Mouse (Mus musculus) limb, embryonic 14.5 days (tissue): ENCODE measurements around the gene Ralgps2. TPM values are rescaled to one million over a fixed set of nuclear protein-coding genes. Genes with fewer than 3 reads are reported as not detected.

ENCODE experiments used
- ATAC-seq: fragments of 200-750 bp; cut with Nextera tagmentation; 2 replicates; pipeline ENCODE4 v1.8.0; 2017; ENCODE audit warnings: low read depth, moderate number of reproducible peaks, moderate TSS enrichment; ENCODE audit not compliant: low FRiP score
- DNase-seq: peaks from one replicate; pipeline ENCODE4 v3.0.0-alpha.2; 2015; ENCODE audit warnings: low spot score
- H3K27ac ChIP-seq: fragments of 300-500 bp; sonication (generic); replicated peaks from 2 replicates; pipeline ENCODE4 v1.5.1; 2014; ENCODE audit warnings: low read depth, mild to moderate bottlenecking, low read length, moderate library complexity, mixed read lengths
- H3K27me3 ChIP-seq: fragments of 300-500 bp; sonication (generic); 2 replicates; pipeline ENCODE4 v1.6.1; 2014; ENCODE audit warnings: low read length, mixed read lengths; ENCODE audit not compliant: control insufficient read depth, insufficient read depth
- H3K36me3 ChIP-seq: fragments of 300-500 bp; sonication (generic); 2 replicates; pipeline ENCODE4 v1.6.1; 2014; ENCODE audit warnings: mild to moderate bottlenecking, low read length, moderate library complexity, mixed read lengths; ENCODE audit not compliant: control insufficient read depth, insufficient read depth
- H3K4me1 ChIP-seq: fragments of 300-500 bp; sonication (generic); 2 replicates; pipeline ENCODE4 v1.6.1; 2014; ENCODE audit warnings: antibody characterized with exemption, low read length, mixed read lengths; ENCODE audit not compliant: control insufficient read depth, insufficient read depth
- H3K4me2 ChIP-seq: fragments of 300-500 bp; sonication (generic); replicated peaks from 2 replicates; pipeline ENCODE4 v1.6.1; 2014; ENCODE audit warnings: low read depth, mild to moderate bottlenecking, low read length, moderate library complexity; ENCODE audit not compliant: severe bottlenecking
- H3K4me3 ChIP-seq: fragments of 300-500 bp; sonication (generic); replicated peaks from 2 replicates; pipeline ENCODE4 v1.5.1; 2014; ENCODE audit warnings: low read length
- H3K9ac ChIP-seq: fragments of 300-500 bp; sonication (generic); 2 replicates; pipeline ENCODE4 v1.6.1; 2014; ENCODE audit warnings: mild to moderate bottlenecking, low read depth, low read length, moderate library complexity; ENCODE audit not compliant: severe bottlenecking
- H3K9me3 ChIP-seq: fragments of 300-500 bp; sonication (generic); 2 replicates; pipeline ENCODE4 v1.6.1; 2016; ENCODE audit warnings: low read length; ENCODE audit not compliant: control insufficient read depth
- POLR2A ChIP-seq: fragments of 200-500 bp; IDR thresholded peaks from 2 replicates; pipeline ENCODE4 v1.8.0; 2012; ENCODE audit warnings: inconsistent platforms, mild to moderate bottlenecking, moderate library complexity, borderline replicate concordance; ENCODE audit not compliant: insufficient read depth, insufficient read length; ENCODE audit errors: extremely low read depth
- WGBS: fragments of 180-500 bp; shearing (Covaris S2); extraction: QIAGEN DNeasy Blood & Tissue Kit; methylation state at CpG from one replicate; pipeline ENCODE4 v1.1.7; 2014; 5-methylcytosine and 5-hydroxymethylcytosine counted together
- polyA plus RNA-seq, 2 experiments: library from polyadenylated mRNA; depleted of rRNA in 1 of 2; stranded (reverse) in 1 of 2; unstranded in 1 of 2; fragments of >200 nt; fragmentation: Nextera tagmentation in 1 of 2; extraction: Ambion mirVana in 1 of 2; gene quantifications; 2 replicates each; pipeline versions ENCODE4 v1.2.1 to v1.2.3; 2012 to 2014

The Ralgps2 gene
- polyA plus RNA-seq, 2 experiments: 33.6 to 63.7 TPM

GRCm38 (mm10) chr1:156914942-156915341, 24.5 kb downstream of the Ralgps2 start:
- Histone ChIP-seq H3K4me1 (0 out of 2 replicates have a peak, but pooled peaks cover 3% of the 10 kb centered on the region), H3K27ac (no peak overlapping the region), H3K36me3 (no peaks in the 10 kb centered on the region), H3K4me3 (no peak overlapping the region), H3K9ac (no peak overlapping the region), H3K27me3 (no peaks in the 10 kb centered on the region), H3K4me2 (no peak overlapping the region), H3K9me3 (no peaks in the 10 kb centered on the region)
- DNase-seq (no peak), ATAC-seq (no peak)
- WGBS: 73% methylated on average over 5 of the region's 5 CpGs
- no peak for TF ChIP-seq POLR2A

- H3K27ac ChIP-seq: no peak overlapping the region
- no peak for TF ChIP-seq POLR2A
These were observed 26.2 kb downstream of the Ralgps2 start for GRCm38 (mm10) chr1:156913190-156913589.

GRCm38 (mm10) chr1:156910948-156911347, 28.5 kb downstream of the Ralgps2 start:
- whole genome bisulfite sequencing: 77% methylated on average over 2 of the region's 2 CpGs
- Histone ChIP-seq H3K36me3 (peaks cover 5% of the 10 kb centered on the region; the same call in 1 of the 2 replicates), H3K4me1 (0 out of 2 replicates have a peak, but pooled peaks cover 3% of the 10 kb centered on the region), H3K27me3 (no peaks in the 10 kb centered on the region), H3K9me3 (no peaks in the 10 kb centered on the region), H3K9ac (no peak overlapping the region), H3K27ac (no peak overlapping the region), H3K4me2 (no peak overlapping the region), H3K4me3 (no peak overlapping the region)
- no peak for ATAC-seq
- no peak for DNase-seq
- TF ChIP-seq POLR2A: no peak

More at GRCm38 (mm10) chr1:156913190-156913589, 26.2 kb downstream of the Ralgps2 start:
- no peak overlapping the region for H3K4me3 ChIP-seq
- no peak for ATAC-seq
- H3K9me3 ChIP-seq: no peaks in the 10 kb centered on the region
- H3K27me3 ChIP-seq: no peaks in the 10 kb centered on the region
- no peak overlapping the region for H3K9ac ChIP-seq
- no peak for DNase-seq
- H3K4me2 ChIP-seq: no peak overlapping the region
- H3K4me1 ChIP-seq: 0 out of 2 replicates have a peak, but pooled peaks cover 3% of the 10 kb centered on the region
- WGBS: 79% methylated on average over 6 of the region's 6 CpGs
- H3K36me3 ChIP-seq: no peaks in the 10 kb centered on the region

GRCm38 (mm10) chr1:156909866-156910265, 29.6 kb downstream of the Ralgps2 start:
- Histone ChIP-seq H3K9me3 (no peaks in the 10 kb centered on the region), H3K4me3 (no peak overlapping the region), H3K4me2 (no peak overlapping the region), H3K27me3 (no peaks in the 10 kb centered on the region), H3K36me3 (peaks cover 5% of the 10 kb centered on the region; the same call in 1 of the 2 replicates), H3K27ac (no peak overlapping the region), H3K9ac (no peak overlapping the region), H3K4me1 (0 out of 2 replicates have a peak, but pooled peaks cover 3% of the 10 kb centered on the region)
- no peak for TF ChIP-seq POLR2A
- no peak for DNase-seq
- ATAC-seq: no peak

- no peaks in the 10 kb centered on the region for H3K9me3 ChIP-seq
- peaks cover 5% of the 10 kb centered on the region; the same call in 1 of the 2 replicates for H3K36me3 ChIP-seq
- H3K4me3 ChIP-seq: no peak overlapping the region
- no peaks in the 10 kb centered on the region for H3K27me3 ChIP-seq
- no peak for TF ChIP-seq POLR2A
- no peak overlapping the region for H3K4me2 ChIP-seq
- no peak overlapping the region for H3K27ac ChIP-seq
- DNase-seq (no peak), ATAC-seq (no peak)
- 0 out of 2 replicates have a peak, but pooled peaks cover 3% of the 10 kb centered on the region for H3K4me1 ChIP-seq
- 95% methylated on average over 4 of the region's 4 CpGs for WGBS
- H3K9ac ChIP-seq: no peak overlapping the region
These were observed 30.2 kb downstream of the Ralgps2 start for GRCm38 (mm10) chr1:156909265-156909664.
